In the genomic region with DNA sequence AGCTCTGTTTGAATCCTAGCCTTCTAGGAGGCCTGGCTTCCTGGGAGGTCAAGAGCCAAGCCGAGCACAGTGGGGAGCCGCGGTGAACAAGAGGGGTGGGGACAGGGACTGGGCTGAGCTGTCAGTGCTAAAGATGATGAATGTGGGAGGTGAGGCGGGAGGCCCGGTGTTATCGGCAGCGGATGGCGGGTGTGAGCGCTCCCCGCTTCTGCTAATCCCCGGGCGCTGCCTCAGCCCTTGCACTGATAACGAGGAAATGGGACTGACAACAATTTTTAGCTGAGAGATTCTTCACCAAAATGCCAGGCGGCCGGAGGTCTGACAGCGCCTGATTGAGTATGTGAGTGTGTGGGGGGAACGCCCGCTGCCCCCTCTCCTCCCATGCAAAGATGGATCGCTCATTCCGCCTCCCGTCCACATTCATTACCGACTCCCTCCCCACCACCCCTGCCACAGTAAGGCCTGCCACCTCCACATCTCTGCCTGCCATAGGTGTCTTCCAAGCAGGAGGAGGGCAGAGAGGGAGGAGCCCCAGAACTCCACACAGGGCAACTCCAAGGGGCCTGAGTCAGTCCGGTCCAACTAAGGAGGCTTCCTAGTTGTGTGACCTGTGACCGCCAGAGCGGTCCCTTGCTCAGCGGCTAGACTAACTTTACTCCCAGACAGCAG, we compare ENCODE assay signal across 7 mouse cellular contexts.
DNase-seq lines count a peak whose midpoint lies in the region; ATAC-seq and TF ChIP-seq lines count a peak whose summit lies in the region.

No protein-coding gene starts in this region.

- H3K9me3 ChIP-seq in lung, embryonic 16.5 days (ENCODE audit: control insufficient read depth, low read length), result no peaks in the 10 kb centered on the region

- no peak overlapping the region for H3K27ac ChIP-seq in lung, embryonic 16.5 days (ENCODE audit: low read length)

- H3K4me2 ChIP-seq in lung, embryonic 16.5 days (ENCODE audit: low read depth, low read length), result peak overlapping the region; percentile 7; the same call in 1 of the 2 replicates

- H3K4me1 ChIP-seq in lung, embryonic 16.5 days (replicated peaks; ENCODE audit: control insufficient read depth, insufficient read depth, low read length), result peaks cover 3% of the 10 kb centered on the region; the same call in 1 of the 2 replicates
- H3K4me1 ChIP-seq in lung, adult 2 months (ENCODE audit: control insufficient read depth, insufficient read depth, low read length), result no peaks in the 10 kb centered on the region

- no peak for DNase-seq in lung, adult 2 months
- no peak for DNase-seq in adrenal gland, postnatal 14 days
- no peak for DNase-seq in kidney, adult 18-20 months
- no peak for DNase-seq in adrenal gland, adult 2 months

- H3K9ac ChIP-seq in lung, embryonic 16.5 days (ENCODE audit: low read length), result no peak overlapping the region

- peaks cover 26% of the 10 kb centered on the region for H3K27me3 ChIP-seq in lung, embryonic 16.5 days (ENCODE audit: control insufficient read depth, insufficient read depth, low read depth, low read length)

- no peaks in the 10 kb centered on the region for H3K36me3 ChIP-seq in lung, embryonic 16.5 days (ENCODE audit: control insufficient read depth, insufficient read depth, low read length)

- WGBS in lung, embryonic 16.5 days, result 10% methylated on average over 25 of the region's 26 CpGs
- WGBS in lung, adult 2 months, result 29% methylated on average over 26 of the region's 26 CpGs

- peak; percentile 43; the same call in 1 of the 2 replicates for ATAC-seq in lung, embryonic 16.5 days (ENCODE audit: low read depth)
- peak; percentile 94 for ATAC-seq in erythroid progenitor cell, adult 5-6 weeks (replicated peaks; ENCODE audit: low FRiP score, poor library complexity, severe bottlenecking)
- peak; percentile 86 for ATAC-seq in megakaryocyte progenitor cell, adult 5-6 weeks (replicated peaks; ENCODE audit: poor library complexity)

- no peak for TF ChIP-seq POLR2A in lung, adult 2 months (IDR thresholded peaks at IDR 0.05; ENCODE audit: borderline replicate concordance, extremely low read depth, low read depth, low read length)

- H3K4me3 ChIP-seq in lung, embryonic 16.5 days (ENCODE audit: low read length), result no peak overlapping the region
- H3K4me3 ChIP-seq in lung, adult 2 months (replicated peaks; ENCODE audit: extremely low read depth, low read depth, low read length), result no peak overlapping the region

- no peak for TF ChIP-seq CTCF in lung, adult 2 months (IDR thresholded peaks at IDR 0.05; ENCODE audit: insufficient read depth, low read length)

Comparison
In these comparisons a context has a peak if more than half of its experiments do, and no peak if none do; other contexts are left out.
1. ATAC-seq: peak in every context shown above with its lines; median percentile 94 in erythroid progenitor cell, adult 5-6 weeks; 86 in megakaryocyte progenitor cell, adult 5-6 weeks; 43 in lung, embryonic 16.5 days.